Mouse (Mus musculus): Measurements from ENCODE around the gene 2510009E07Rik.

Gene 2510009E07Rik

GRCm38 (mm10) chr16:21630614-21631013, 63.9 kb downstream of the 2510009E07Rik start:
- no peak for DNase-seq

DNA sequence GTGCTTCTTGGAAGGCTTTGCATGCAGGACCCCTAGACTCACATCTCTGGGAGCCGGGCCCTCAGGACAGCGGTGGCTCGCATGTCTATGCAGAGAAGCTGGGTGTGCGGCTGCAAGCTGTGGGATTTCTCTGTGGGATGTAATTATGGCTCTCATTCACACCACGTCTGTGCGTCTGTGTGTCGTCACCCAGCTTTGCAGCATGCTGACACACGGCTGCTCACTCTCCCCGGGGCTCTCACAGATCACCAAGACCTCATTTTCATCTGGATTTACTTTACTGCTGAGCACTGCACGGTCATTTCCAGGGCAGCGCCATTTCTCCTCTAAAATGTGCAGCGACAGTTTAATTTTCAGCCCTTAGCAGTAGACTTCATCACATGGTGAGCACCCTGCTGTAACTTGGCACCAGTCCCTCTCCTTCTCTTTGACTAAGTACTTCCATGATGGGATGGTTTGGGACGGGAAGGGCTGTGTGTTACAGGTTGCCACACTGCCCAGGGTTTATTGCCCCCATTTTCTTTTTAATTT, 66.3 kb downstream of the 2510009E07Rik start:
- no peak for DNase-seq

- no peak for DNase-seq
Observed at GRCm38 (mm10) chr16:21627248-21627647, 67.2 kb downstream of the 2510009E07Rik start.

- DNase-seq = no peak
Observed at GRCm38 (mm10) chr16:21625784-21626634, 68.5 kb downstream of the 2510009E07Rik start.

- no peak for DNase-seq
Observed at GRCm38 (mm10) chr16:21620630-21621029, 73.8 kb downstream of the 2510009E07Rik start.

GRCm38 (mm10) chr16:21615802-21616201, 78.7 kb downstream of the 2510009E07Rik start:
- DNase-seq = peak; percentile 51

DNA sequence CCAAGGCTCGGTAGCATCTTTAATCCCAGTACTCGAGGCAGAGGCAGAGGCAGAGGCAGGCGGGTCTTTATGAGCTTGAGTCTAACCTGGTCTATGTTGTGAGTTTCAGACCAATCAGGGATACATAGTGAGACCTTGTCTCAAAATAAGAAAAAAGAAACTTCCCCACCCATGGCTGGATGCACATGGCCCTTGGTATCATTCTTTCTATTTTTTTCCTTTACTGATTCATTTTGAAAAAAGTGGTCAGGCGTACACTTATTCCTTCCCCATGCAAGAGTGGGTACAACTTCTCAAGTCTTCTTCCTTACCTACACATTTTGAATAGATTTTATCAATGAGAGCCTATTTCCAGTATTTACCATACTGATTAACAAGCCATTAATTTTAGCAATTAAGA, 84.0 kb downstream of the 2510009E07Rik start:
- DNase-seq = no peak

DNA sequence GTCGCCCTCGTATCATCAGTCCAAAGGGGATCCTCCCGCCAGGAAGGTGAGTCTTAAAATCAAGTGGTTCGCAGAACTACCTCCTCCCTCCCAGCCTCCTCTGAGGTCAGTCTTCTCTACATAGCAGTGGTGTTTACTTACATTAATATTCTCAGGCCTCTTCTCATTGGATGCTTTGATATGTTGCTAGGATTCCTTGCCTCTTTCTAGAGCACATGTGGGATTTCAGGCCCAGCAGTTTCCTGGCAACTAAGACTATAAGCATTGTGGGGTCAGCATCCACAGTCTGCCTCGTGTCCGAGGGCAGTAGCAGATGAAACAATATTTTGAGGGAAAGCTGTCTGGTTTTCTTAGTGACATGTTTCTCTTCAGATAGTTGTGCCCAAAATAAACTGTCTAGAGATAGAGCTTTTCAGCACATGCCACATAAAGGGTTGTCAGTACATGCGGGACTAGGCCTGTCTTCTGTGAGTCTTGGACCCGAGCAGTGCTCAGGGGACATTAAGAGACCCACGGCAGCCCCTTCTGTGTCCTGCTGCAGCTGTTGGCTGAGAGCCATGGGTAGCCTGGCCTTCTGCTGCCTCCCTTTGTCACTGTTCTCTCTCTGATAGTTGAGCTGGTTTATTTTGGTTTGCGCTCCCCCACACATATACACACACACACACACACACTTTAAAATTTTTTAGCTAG, 86.1 kb downstream of the 2510009E07Rik start:
- DNase-seq = no peak

DNA sequence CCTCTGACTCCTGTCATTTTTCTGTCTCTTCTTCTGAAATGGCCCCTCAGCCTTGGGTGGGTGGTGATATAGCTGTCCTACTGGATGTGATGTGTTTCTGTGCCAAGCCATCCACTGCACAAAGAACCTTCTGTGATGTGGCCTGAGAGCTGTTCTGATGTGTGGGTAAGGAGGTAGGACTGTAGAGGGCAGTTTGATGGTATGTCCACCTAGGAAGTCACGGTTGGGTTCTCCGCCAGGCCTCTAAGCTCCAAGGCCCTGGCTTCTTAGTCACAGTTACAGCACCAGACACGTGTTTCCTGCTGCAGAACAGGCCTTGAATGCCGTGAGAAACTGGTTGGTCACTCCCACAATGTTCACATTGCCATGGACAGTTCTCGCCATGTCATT, 86.8 kb downstream of the 2510009E07Rik start:
- DNase-seq = no peak

DNA sequence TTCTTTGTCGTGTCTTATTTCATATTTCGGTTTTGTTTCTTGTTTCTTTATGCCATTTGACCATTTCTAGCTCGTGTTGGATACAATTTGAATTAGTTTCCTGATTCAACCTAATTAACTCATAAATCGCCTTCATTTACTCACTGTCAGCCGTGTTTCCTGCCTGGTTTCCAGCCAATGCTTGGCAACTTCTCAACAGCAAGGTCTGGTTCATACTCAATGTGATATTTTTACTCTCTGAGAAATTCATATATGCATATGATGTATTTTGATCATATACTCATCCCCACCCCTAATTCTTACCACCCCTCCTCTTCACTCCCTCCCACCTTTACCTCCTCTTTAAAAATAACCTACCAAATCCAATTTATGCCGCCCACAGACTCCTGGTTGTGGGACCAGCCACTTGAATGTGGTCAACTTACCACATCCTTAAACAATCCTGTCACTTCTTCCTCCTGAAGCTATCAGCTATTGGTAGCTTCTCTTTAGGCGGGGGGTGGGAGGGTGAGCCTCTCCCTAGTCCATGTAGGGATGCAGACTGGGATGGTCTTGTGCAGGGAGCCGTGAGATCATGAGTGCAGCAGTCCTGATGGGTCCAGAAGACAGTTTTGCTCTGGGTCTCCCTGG, 87.3 kb downstream of the 2510009E07Rik start:
- no peak for DNase-seq

GRCm38 (mm10) chr16:21606249-21607020, 88.0 kb downstream of the 2510009E07Rik start:
- DNase-seq = no peak

- no peak for DNase-seq
Observed at GRCm38 (mm10) chr16:21604354-21604753, 90.1 kb downstream of the 2510009E07Rik start.
